Mouse (Mus musculus) cortical plate, adult 2 months (tissue): ENCODE measurements around the gene Olfr203. TPM values are rescaled to one million over a fixed set of nuclear protein-coding genes. Genes with fewer than 3 reads are reported as not detected.
"Not testable (repeated sequence)": the region's sequence is repeated elsewhere in the genome, so short reads cannot be mapped to it uniquely, and the experiment has no call there.

Source experiments
- H3K27ac ChIP-seq: fragments of 200-500 bp; 2 replicates; pipeline ENCODE4 v1.5.1; 2012; ENCODE audit warnings: low read length, control low read depth, inconsistent platforms; ENCODE audit not compliant: insufficient read depth
- H3K4me1 ChIP-seq: fragments of 200-500 bp; 2 replicates; pipeline ENCODE4 v1.6.1; 2011; ENCODE audit warnings: low read length; ENCODE audit not compliant: control insufficient read depth, insufficient read depth
- H3K4me3 ChIP-seq: fragments of 200-500 bp; 2 replicates; pipeline ENCODE4 v1.5.1; 2011; ENCODE audit warnings: mild to moderate bottlenecking, low read length, control low read depth; ENCODE audit not compliant: insufficient read depth
- CTCF ChIP-seq: fragments of 200-500 bp; IDR thresholded peaks from 2 replicates; pipeline ENCODE4 v1.5.1; 2011; ENCODE audit warnings: mild to moderate bottlenecking, control low read depth, low read length; ENCODE audit not compliant: insufficient read depth; ENCODE audit errors: extremely low read depth
- POLR2A ChIP-seq: fragments of 200-500 bp; IDR thresholded peaks from 2 replicates; pipeline ENCODE4 v1.6.1; 2011; ENCODE audit warnings: mild to moderate bottlenecking, low read length, control low read depth; ENCODE audit not compliant: insufficient read depth; ENCODE audit errors: extremely low read depth
- polyA plus RNA-seq: library from polyadenylated mRNA; depleted of rRNA; stranded (reverse); fragments of >200 nt; gene quantifications from 2 replicates; pipeline ENCODE4 v1.2.3, GENCODE M21; 2012; rRNA removed

Olfr203 gene
- not detected in 2 replicates for polyA plus RNA-seq

- H3K27ac ChIP-seq: no peak within 1 kb of the TSS
- H3K4me1 ChIP-seq: no peaks in the 10 kb centered on the region
- no peak within 1 kb of the TSS for H3K4me3 ChIP-seq
- no peak for TF ChIP-seq CTCF
- TF ChIP-seq POLR2A: no peak
Measured at GRCm38 (mm10) chr16:59298581-59298980, at the start of gene Olfr203. Gene Olfr203, plus strand, starts transcription at chr16:59298881.

GRCm38 (mm10) chr16:59249684-59250083 is 49.0 kb upstream of the Olfr203 start:
- H3K27ac ChIP-seq: no peak overlapping the region
- no peak overlapping the region for H3K4me3 ChIP-seq
- no peak for TF ChIP-seq CTCF
- H3K4me1 ChIP-seq: no peaks in the 10 kb centered on the region

- H3K27ac ChIP-seq, H3K4me1 ChIP-seq, H3K4me3 ChIP-seq: not testable (repeated sequence)
Measured at GRCm38 (mm10) chr16:59269097-59269496, 29.6 kb upstream of the Olfr203 start.

GRCm38 (mm10) chr16:59272532-59272931 is 26.1 kb upstream of the Olfr203 start, which contains the start of gene Olfr201:
Gene Olfr201, minus strand, starts transcription at chr16:59272632.
- not testable (repeated sequence) for H3K4me1 ChIP-seq, H3K4me3 ChIP-seq, H3K27ac ChIP-seq

- no peak overlapping the region for H3K4me3 ChIP-seq
- TF ChIP-seq POLR2A: no peak
- TF ChIP-seq CTCF: no peak
- no peaks in the 10 kb centered on the region for H3K4me1 ChIP-seq
- H3K27ac ChIP-seq: no peak overlapping the region
Measured at GRCm38 (mm10) chr16:59280542-59280941, 18.1 kb upstream of the Olfr203 start.

GRCm38 (mm10) chr16:59283476-59283875 is 15.2 kb upstream of the Olfr203 start:
- Histone ChIP-seq H3K27ac (no peak overlapping the region), H3K4me1 (no peaks in the 10 kb centered on the region), H3K4me3 (no peak overlapping the region)
- TF ChIP-seq POLR2A (no peak), CTCF (no peak)

- H3K4me3 ChIP-seq: no peak within 1 kb of the TSS
- TF ChIP-seq CTCF (no peak), POLR2A (no peak)
- H3K4me1 ChIP-seq: no peaks in the 10 kb centered on the region
- H3K27ac ChIP-seq: no peak within 1 kb of the TSS
Measured at GRCm38 (mm10) chr16:59286693-59287092, 12.0 kb upstream of the Olfr203 start, which contains the start of gene Olfr202. Gene Olfr202, minus strand, starts transcription at chr16:59286793.

- not testable (repeated sequence) for H3K4me1 ChIP-seq, H3K4me3 ChIP-seq, H3K27ac ChIP-seq
Measured at GRCm38 (mm10) chr16:59287576-59287975, 11.1 kb upstream of the Olfr203 start.

GRCm38 (mm10) chr16:59318148-59318547 is 19.5 kb downstream of the Olfr203 start, which contains the start of gene Olfr204:
Gene Olfr204, minus strand, starts transcription at chr16:59318248.
- Histone ChIP-seq H3K27ac (no peak within 1 kb of the TSS), H3K4me3 (no peak within 1 kb of the TSS), H3K4me1 (no peaks in the 10 kb centered on the region)
- no peak for TF ChIP-seq CTCF
- no peak for TF ChIP-seq POLR2A

- not testable (repeated sequence) for H3K4me1 ChIP-seq, H3K4me3 ChIP-seq, H3K27ac ChIP-seq
Measured at GRCm38 (mm10) chr16:59323262-59323661, 24.6 kb downstream of the Olfr203 start.

- no peak for TF ChIP-seq CTCF
- no peak for TF ChIP-seq POLR2A
- no peak within 1 kb of the TSS for H3K4me3 ChIP-seq
- H3K27ac ChIP-seq: no peak within 1 kb of the TSS
- no peaks in the 10 kb centered on the region for H3K4me1 ChIP-seq
Measured at GRCm38 (mm10) chr16:59331038-59331437, 32.4 kb downstream of the Olfr203 start, which contains the start of gene Olfr205. Gene Olfr205, minus strand, starts transcription at chr16:59331138.

GRCm38 (mm10) chr16:59349146-59349545 is 50.5 kb downstream of the Olfr203 start, which contains the start of gene Olfr206:
Gene Olfr206, minus strand, starts transcription at chr16:59349246.
- no peaks in the 10 kb centered on the region for H3K4me1 ChIP-seq
- TF ChIP-seq CTCF (no peak), POLR2A (no peak)
- no peak within 1 kb of the TSS for H3K4me3 ChIP-seq
- H3K27ac ChIP-seq: no peak within 1 kb of the TSS

Other genes with a start within 250 kb of the Olfr203 start
- gene Olfr190, start 220.9 kb upstream of the Olfr203 start, polyA plus RNA-seq: not detected in 2 replicates
- gene Olfr191, start 209.1 kb upstream of the Olfr203 start, polyA plus RNA-seq: not detected in 2 replicates
- not detected in 2 replicates for gene Olfr193, start 187.0 kb upstream of the Olfr203 start, polyA plus RNA-seq
- not detected in 2 replicates for gene Olfr194, start 177.8 kb upstream of the Olfr203 start, polyA plus RNA-seq
- not detected in 2 replicates for gene Olfr195, start 151.8 kb upstream of the Olfr203 start, polyA plus RNA-seq
- gene Olfr196, start 128.4 kb upstream of the Olfr203 start, polyA plus RNA-seq: not detected in 2 replicates
- gene Olfr198, start 95.3 kb upstream of the Olfr203 start, polyA plus RNA-seq: not detected in 2 replicates
- not detected in 2 replicates for gene Olfr199, start 79.1 kb upstream of the Olfr203 start, polyA plus RNA-seq
- gene Olfr201, start 26.2 kb upstream of the Olfr203 start, polyA plus RNA-seq: not detected in 2 replicates
- not detected in 2 replicates for gene Olfr202, start 12.1 kb upstream of the Olfr203 start, polyA plus RNA-seq
- gene Olfr204, start 19.4 kb downstream of the Olfr203 start, polyA plus RNA-seq: not detected in 2 replicates
- not detected in 2 replicates for gene Olfr205, start 32.3 kb downstream of the Olfr203 start, polyA plus RNA-seq
- not detected in 2 replicates for gene Olfr206, start 50.4 kb downstream of the Olfr203 start, polyA plus RNA-seq
- gene Olfr209, start 65.1 kb downstream of the Olfr203 start, polyA plus RNA-seq: not detected in 2 replicates
- 0.02 TPM in 2 replicates for gene Gabrr3, start 108.5 kb downstream of the Olfr203 start, polyA plus RNA-seq
- gene Riox2, start 172.9 kb downstream of the Olfr203 start, polyA plus RNA-seq: 10.0 and 10.4 TPM in 2 replicates